7 mouse cellular contexts compared by ENCODE assay signal in the genomic region with DNA sequence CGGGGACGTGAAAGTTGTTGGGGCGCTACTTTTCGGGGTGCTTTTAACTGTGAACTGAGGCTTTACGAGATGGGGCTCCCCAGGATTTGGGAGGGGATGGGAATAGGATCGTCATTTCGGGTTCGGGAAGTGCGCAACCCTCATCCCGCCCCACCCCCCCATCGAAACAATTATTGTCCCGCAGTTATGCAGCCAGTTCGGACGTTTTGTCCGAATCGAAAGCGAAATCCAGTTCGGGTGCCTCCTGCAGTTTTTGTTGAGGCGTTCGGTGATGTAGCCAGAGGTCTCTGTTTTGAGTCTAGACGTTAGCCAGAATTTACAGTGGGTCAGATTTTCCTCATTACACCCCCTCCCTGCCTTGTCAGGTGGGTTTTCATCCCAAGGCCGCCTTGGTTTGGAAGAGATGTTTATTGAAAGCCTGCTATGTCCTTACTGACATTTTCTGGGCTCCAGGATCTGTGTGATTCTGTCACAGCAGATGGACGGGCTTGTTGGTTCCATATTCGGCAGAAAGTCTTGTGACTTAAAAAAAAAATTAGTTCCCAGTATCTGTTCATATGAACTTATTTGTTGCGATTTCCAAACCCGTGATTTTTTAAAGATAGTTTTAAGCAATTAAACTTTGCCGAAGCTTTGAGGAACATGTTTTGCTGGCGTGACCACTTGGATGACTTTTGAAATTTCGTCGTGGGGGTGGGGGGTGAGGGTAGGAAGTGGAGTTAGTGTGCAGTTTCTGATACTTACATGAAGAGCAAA. TPM values are rescaled to one million over a fixed set of nuclear protein-coding genes. Genes with fewer than 3 reads are reported as not detected.
DNase-seq lines count a peak whose midpoint lies in the region; ATAC-seq lines count a peak whose summit lies in the region.

No protein-coding gene starts in this region.

- intact Hi-C loops in gastrocnemius, postnatal 36 days (cut with DNase I) = no loop called here

- peaks cover 10% of the 10 kb centered on the region; the same call in 1 of the 2 replicates for H3K36me3 ChIP-seq in embryonic facial prominence, embryonic 13.5 days
- 0 out of 2 replicates have a peak, but pooled peaks cover 7% of the 10 kb centered on the region for H3K36me3 ChIP-seq in midbrain, embryonic 14.5 days (ENCODE audit: control insufficient read depth, insufficient read depth, low read length)

- H3K27me3 ChIP-seq in embryonic facial prominence, embryonic 13.5 days = no peaks in the 10 kb centered on the region
- H3K27me3 ChIP-seq in midbrain, embryonic 14.5 days (ENCODE audit: control insufficient read depth, insufficient read depth, low read length) = no peaks in the 10 kb centered on the region

- peak overlapping the region; percentile 79 for H3K4me3 ChIP-seq in embryonic facial prominence, embryonic 13.5 days
- peak overlapping the region; percentile 80 for H3K4me3 ChIP-seq in midbrain, embryonic 14.5 days (replicated peaks; ENCODE audit: low read depth, low read length)

- H3K4me2 ChIP-seq in embryonic facial prominence, embryonic 13.5 days = peak overlapping the region; percentile 73
- peak overlapping the region; percentile 86 for H3K4me2 ChIP-seq in midbrain, embryonic 14.5 days (ENCODE audit: low read length)

- WGBS in embryonic facial prominence, embryonic 13.5 days = 2% methylated on average over 30 of the region's 30 CpGs
- WGBS in midbrain, embryonic 14.5 days = 5% methylated on average over 30 of the region's 30 CpGs

- peak overlapping the region; percentile 99 for H3K27ac ChIP-seq in embryonic facial prominence, embryonic 13.5 days
- H3K27ac ChIP-seq in midbrain, embryonic 14.5 days (replicated peaks; ENCODE audit: low read depth, low read length) = peak overlapping the region; percentile 95

- ATAC-seq in embryonic facial prominence, embryonic 13.5 days (ENCODE audit: insufficient number of reproducible peaks, insufficient read depth, low FRiP score, low TSS enrichment, low read depth) = no peak
- ATAC-seq in midbrain, embryonic 14.5 days (ENCODE audit: low FRiP score, low TSS enrichment) = no peak

- H3K4me1 ChIP-seq in embryonic facial prominence, embryonic 13.5 days = peaks cover 28% of the 10 kb centered on the region
- H3K4me1 ChIP-seq in midbrain, embryonic 14.5 days (ENCODE audit: control insufficient read depth, insufficient read depth, low read length) = peaks cover 23% of the 10 kb centered on the region

- no peaks in the 10 kb centered on the region for H3K9me3 ChIP-seq in embryonic facial prominence, embryonic 13.5 days
- H3K9me3 ChIP-seq in midbrain, embryonic 14.5 days (ENCODE audit: control insufficient read depth, low read length) = no peaks in the 10 kb centered on the region

- peak overlapping the region; percentile 95 for H3K9ac ChIP-seq in embryonic facial prominence, embryonic 13.5 days
- H3K9ac ChIP-seq in midbrain, embryonic 14.5 days (replicated peaks; ENCODE audit: low read length) = peak overlapping the region; percentile 87

- peak; percentile 20 for DNase-seq in ovary, postnatal 10 days (ENCODE audit: low spot score)
- DNase-seq in ovary, postnatal 36 days (ENCODE audit: low spot score) = no peak
- DNase-seq in layer of hippocampus, adult 18-20 months (ENCODE audit: low spot score in 2 of 2) = peak; percentile 21 to 64
- DNase-seq in midbrain, embryonic 14.5 days = peak; percentile 32
- DNase-seq in gastrocnemius, postnatal 36 days = no peak
- no peak for DNase-seq in spleen, postnatal 14 days (ENCODE audit: low spot score in 2 of 2)

RNA-seq across cellular contexts. Expression of gene Laptm4a, which starts 1.1 kb away (rescaled TPM):
- polyA plus RNA-seq in embryonic facial prominence, embryonic 13.5 days (2015; fragmentation: Nextera tagmentation; extraction: Ambion mirVana) = 384 and 457 TPM in 2 replicates
- total RNA-seq in layer of hippocampus, adult 18-20 months (2021) = 100 to 1,000 TPM; 215 to 227 TPM
- polyA plus RNA-seq in midbrain, embryonic 14.5 days (2014; fragmentation: Nextera tagmentation; extraction: Ambion mirVana) = 141 and 151 TPM in 2 replicates
- total RNA-seq in gastrocnemius, postnatal 36 days (2021) = 100 to 1,000 TPM; 214 to 221 TPM

RNA-seq across cellular contexts. Expression of gene Matn3, which starts 25.2 kb away (rescaled TPM):
- 7.8 and 11.7 TPM in 2 replicates for polyA plus RNA-seq in embryonic facial prominence, embryonic 13.5 days (2015; fragmentation: Nextera tagmentation; extraction: Ambion mirVana)
- total RNA-seq in layer of hippocampus, adult 18-20 months (2021) = not detected
- polyA plus RNA-seq in midbrain, embryonic 14.5 days (2014; fragmentation: Nextera tagmentation; extraction: Ambion mirVana) = 0.11 and 0.13 TPM in 2 replicates
- total RNA-seq in gastrocnemius, postnatal 36 days (2021) = under 1 TPM; 0.12 to 0.59 TPM

RNA-seq across cellular contexts. Expression of gene Wdr35, which starts 51.1 kb away (rescaled TPM):
- polyA plus RNA-seq in embryonic facial prominence, embryonic 13.5 days (2015; fragmentation: Nextera tagmentation; extraction: Ambion mirVana) = 22.6 and 26.5 TPM in 2 replicates
- total RNA-seq in layer of hippocampus, adult 18-20 months (2021) = 10 to 100 TPM; 37.8 to 40.9 TPM
- polyA plus RNA-seq in midbrain, embryonic 14.5 days (2014; fragmentation: Nextera tagmentation; extraction: Ambion mirVana) = 15.2 and 22.2 TPM in 2 replicates
- total RNA-seq in gastrocnemius, postnatal 36 days (2021) = 10 to 100 TPM in 1 of 2 experiments, 1 to 10 TPM in 1; 9.3 to 10.6 TPM

Comparison
In these comparisons a context has a peak if more than half of its experiments do, and no peak if none do; other contexts are left out.
1. DNase-seq: peak in ovary, postnatal 10 days (single experiment), layer of hippocampus, adult 18-20 months (2 of 2) and midbrain, embryonic 14.5 days (single experiment); none in ovary, postnatal 36 days (single experiment), gastrocnemius, postnatal 36 days (0 of 2) and spleen, postnatal 14 days (0 of 2).